Mouse (Mus musculus) T-helper 1 cell (primary cell): ENCODE results near the gene Rufy4.

Experiments
- in situ Hi-C: fragments of 300-600 bp; cut with MboI, MseI; formaldehyde crosslinking; loops from one replicate; pipeline ENCODE4 v1.15.1; 2025; ENCODE audit warnings: high pct_unique_total_duplicates

Rufy4 gene

DNA sequence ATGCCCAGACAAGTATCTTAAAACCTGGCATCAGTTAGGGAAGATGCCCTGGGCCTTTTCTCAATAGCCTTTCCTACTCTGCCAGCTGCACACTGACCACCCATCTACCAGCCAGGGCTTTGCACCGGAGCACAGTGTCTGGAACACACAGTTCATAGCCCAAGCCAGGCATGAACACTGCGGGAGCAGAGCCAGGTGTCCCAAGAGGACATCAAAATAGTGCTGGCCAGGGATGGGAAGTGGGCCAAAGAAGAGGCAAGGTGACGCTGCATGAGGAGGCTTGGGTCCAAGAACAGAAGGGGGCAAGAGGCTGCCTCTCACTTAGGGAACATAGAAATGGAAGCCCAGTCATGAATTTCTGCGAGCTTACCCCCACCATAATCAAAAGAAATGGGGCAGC lies 19.7 kb upstream of the Rufy4 start:
- in situ Hi-C loops: no loop called here

DNA sequence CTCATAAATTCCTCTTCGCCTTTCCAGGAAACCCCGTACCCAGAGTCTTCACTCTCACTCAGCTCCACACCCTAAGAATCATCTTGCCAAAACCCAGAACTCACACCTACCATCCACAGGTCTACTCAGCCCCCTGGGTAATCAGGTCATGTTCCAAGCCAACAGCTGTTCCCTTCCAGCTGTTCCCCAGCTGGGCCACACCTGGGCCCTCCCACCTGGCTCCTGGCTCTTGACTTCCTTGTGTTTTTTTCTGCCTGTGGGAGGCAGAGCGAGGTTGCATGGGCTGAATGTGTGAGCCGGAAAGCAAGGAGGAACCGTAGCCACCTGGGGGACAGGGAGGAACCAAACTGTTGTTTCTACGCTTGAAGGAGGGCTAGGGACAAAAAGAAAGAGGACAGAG lies 19.1 kb upstream of the Rufy4 start:
- in situ Hi-C loops: no loop called here

DNA sequence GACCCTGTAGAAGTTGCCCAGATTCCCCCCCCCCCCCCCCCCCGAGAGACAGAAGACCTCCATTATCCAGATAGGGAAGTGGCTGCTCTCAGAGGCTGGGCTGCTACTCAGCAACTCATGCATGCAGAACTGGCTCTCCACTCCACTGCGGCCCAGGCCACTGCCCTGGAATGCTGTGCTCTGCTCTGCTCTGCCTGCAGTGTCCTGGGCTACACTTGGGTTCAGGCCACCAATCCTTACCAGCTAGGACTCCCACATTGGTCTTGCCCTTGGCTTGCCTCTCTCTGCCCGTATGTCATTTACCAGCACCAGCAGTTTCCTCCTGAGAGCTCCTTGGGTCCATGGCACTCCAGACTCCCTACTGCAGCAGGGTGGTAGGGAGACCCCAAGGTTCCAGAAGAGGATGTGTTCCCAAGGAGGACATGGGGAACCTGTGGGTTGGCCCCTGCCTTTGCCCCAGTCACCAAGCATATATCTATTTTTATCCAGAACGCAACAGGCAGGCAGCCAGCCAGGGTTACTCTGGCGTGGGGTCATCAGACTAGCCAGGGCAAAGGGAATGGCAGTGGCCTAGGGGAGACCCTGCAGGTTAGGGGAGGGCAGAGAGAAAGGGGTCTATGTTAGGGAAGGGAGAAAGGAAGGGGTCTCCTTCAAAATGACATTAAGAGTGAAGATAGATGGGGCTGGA lies 17.3 kb upstream of the Rufy4 start:
- in situ Hi-C loops: no loop called here

DNA sequence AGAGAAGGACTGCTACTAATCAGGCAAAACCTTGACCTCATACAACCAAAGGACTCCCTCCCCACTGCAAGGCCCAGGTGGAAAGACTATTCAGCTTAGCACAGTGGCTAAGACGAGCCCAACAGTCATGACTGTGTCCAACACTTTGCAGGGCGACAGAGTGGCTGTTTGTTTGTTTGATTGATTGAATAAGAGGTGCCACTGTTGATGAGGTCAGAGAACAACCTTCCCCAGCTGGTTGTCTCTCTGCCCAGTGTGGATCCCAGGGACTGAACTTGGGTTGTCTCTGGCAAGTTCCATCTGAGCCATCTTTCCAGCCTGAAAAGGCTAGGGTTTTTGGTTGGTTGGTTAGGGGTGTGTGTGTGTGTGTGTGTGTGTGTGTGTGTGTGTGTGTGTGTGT lies 15.7 kb upstream of the Rufy4 start:
- in situ Hi-C loops: no loop called here

DNA sequence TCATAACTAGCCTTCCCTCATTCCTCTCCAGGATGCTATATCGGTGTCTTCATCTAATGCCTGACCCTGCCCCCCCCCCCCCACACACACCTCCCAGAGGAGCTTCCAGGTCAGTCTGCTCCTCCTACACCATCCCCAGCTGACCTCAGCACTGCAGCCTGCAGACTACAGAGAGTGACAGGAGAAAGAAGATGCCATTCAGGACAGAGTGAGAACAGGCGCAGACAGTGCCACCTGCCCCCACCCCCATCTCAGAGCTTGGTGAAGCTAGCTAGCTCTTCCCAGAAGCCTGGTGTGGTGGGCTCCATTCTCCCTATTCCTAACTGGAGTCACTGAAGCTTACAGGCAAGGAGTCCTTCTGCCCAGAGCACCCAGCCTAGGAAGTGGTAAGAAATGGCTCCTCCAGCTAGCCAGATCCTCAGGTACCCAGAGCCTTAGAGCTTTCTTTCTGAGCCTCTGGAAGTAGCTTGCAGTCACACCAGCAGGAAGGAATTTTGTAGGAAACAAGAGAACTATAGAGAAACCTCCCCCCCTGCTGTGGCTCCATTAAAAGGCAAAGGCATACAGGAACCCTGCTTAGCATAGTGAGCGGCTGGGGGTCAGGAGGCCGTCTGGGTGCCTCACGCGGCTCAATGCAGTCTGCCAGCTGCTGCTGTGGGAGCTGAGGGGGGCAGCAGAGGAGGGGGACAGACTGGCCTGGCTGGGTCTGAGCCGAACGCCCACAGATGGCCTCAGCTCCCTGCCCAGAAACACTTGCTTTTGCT lies 14.2 kb upstream of the Rufy4 start:
- in situ Hi-C loops: no loop called here

DNA sequence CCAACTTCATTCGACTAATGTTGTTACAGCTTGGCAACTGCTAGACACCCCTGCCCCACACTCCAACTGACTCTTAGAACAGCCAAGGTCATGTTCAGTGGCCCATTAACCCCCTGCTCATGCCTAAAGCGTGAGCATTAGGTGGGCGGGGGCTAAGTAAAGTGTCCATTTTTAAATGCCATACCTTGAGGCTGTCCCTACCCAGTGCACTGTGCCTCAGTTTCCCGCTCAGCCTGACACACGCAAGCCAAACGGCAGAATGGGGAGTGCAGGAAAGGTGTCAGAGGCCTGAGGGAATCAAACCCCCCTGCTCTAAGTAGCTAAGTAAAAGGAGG lies 13.7 kb upstream of the Rufy4 start:
- in situ Hi-C loops: no loop called here

DNA sequence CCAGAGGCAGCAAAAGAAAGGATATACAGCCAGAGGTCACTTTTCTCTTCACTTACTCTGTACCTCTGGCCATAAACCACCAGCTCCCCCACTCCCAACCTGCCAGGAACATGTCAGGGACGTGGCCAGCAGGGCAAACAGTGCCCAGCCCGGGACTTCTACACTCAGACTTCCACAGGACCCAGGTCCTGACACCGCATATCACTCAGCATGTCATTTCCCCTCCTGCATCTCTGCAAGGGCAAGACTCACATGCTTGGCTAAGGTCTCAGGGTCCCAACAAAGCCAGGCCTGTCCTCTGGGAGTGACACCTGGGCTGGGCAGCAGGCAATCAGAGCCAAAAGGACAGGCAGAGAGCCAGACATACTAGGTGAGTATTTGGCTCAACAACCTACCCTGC lies 12.3 kb upstream of the Rufy4 start:
- in situ Hi-C loops: no loop called here

DNA sequence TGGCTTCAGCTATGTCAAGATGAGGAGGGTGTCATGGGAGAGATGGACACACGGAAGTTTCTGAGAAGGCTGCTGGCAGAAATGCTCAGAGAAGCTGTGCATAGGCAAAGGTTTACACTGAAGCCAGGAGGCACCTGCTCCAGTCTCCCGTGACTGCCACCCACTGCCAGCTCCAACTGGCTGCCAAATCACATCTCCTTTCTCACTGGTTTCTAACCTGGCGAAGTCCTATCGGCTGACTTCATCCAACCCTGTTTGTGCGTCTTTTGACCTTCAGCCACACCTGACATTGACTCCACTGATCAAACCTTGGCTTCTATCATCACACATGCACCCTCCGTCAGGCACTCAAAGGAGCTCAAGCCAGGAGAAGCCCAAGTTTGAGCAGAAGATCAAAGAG lies 7.5 kb upstream of the Rufy4 start:
- in situ Hi-C loops: no loop called here

DNA sequence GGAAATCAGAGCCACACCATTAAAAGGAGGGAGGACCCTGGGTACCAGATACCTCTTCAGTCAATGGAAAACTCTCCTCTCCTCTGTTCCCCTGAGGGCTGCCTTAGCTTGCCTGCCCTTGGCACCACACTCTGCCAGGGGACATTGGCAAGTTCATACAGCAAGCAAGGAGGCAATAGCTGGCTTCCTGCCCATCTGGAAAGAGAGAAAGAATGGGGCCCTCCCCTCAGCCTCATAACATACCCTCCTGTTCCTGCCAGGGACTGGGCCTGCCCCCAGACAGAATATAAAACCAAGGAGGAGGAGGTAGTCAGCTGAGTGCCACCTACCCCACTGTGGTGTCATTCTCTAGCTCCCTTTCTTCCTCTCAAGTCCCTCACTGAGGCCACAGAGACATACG lies 6.2 kb upstream of the Rufy4 start:
- in situ Hi-C loops: no loop called here

DNA sequence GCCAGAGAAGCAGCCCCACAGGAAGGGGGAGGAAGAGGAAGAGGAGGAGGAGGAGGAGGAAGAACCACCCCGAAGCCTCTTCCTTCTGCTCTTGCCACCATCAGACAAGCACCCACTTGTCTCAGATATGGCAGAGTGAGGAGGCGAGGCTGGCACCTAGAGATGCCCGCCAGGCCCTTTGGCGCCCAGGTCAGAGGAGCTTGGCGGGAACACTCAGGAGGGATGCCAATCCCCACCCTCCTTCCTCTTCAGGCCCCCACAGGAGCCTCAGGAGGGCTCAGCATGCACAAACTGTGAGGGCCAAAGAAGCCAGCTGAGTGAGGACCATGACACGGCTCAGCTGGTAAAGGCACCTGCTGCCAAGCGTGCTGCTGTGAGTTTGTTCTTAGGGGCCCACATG lies 4.2 kb upstream of the Rufy4 start:
- in situ Hi-C loops: no loop called here

DNA sequence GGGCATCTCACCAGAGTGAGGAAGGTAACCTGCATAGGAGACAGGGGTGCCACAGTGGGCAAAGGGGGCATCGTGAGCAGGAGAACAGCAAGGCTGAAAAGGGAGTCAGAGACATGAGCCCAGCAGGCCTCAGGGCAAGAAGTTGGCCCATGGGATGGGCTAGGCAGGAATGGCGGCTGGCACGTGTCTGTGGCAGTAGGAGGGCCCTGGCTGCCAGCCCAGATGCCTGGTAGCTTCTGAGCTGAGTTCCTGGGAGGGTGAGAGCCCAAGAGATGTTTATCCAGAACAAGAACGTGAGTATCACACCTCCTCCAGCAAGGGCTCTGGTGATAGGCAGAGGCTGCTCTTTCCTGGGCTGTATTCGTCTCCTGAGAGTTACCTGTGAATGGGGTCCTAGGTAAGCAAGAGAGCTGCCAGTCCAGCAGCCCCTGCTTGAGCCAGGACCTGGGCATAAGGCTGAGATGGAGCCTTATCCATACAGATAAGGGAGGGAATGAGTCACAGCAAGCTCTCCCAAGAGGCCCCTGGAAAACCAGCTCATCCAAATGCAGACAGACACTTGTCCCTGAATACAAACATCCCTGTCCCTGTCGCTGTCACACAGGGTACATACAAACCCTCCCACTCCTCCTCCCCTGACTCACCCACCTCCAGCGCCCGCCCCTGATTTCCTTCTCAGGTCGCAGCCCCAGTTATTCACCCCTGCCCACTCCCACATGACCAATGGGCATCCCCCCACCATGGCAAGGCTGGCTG lies 3.3 kb upstream of the Rufy4 start:
- in situ Hi-C loops: no loop called here

DNA sequence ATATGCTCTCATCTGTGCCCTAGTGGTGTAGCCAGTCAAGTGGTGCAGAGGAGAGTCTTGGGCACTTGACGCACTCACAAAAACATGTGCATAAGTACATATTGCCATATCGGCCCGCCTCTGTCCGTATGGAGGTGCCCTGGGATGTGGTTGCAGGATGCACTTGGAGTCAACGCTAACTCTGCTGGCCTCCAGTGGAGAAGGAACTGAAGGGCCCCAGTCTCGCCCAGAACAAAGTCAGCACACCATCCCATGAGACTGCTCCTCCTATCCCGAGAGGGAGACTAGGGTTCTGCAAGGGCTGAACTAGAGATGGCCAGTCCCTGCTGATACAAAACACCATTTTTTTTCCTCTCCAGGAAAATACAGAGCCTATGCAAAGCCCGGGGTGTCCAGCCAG lies 2.1 kb upstream of the Rufy4 start:
- in situ Hi-C loops: no loop called here

DNA sequence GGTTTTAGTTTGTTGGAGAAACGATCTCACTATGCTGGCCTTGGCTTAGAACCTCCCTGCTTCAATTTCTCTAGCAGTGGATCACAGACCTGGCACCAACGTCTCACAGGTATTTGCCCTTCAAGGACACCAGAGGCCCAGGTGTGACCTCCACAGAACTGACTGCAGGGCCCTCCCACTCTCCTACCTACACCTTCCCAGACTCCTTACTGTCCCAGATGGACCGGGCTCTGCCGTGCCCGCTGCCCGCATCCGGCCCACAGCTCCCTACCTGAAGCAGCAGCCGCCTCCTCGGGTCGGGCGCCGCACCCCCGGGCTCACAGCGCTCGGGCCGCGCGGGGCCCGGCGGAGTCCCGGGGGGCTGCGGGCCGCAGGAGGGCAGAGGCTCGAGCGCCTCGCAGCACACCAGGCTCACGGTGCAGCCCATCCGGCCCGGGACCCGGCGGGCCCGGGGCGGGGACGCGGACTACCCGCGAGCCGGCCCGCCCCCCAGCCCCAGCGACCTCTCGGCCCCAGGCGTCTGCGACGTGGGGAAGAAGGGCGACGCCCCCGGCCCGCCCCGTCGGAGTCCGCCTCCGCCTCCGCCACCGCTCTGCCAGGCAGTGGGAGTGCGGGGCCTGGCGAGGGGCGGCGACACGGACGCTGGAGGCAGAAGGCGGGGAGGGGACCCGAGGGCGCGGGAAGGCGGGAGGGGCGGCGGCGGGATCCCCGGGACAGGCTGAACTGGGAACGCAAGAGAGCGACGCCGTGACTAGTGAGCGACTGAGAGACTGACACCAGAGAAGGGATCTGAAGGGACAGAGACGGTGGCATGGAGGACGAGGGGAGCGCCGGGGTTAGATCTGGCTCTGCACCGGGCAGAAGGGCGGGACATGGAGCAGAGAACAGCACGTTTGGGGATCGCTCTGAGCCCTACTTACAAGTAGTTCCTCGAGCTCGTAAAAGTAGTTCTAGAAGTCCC lies 1.0 kb upstream of the Rufy4 start, which contains the start of gene Tns1:
Gene Tns1, minus strand, starts transcription at position 429 of the 961 bp plus-strand sequence.
- in situ Hi-C loops: no loop called here

DNA sequence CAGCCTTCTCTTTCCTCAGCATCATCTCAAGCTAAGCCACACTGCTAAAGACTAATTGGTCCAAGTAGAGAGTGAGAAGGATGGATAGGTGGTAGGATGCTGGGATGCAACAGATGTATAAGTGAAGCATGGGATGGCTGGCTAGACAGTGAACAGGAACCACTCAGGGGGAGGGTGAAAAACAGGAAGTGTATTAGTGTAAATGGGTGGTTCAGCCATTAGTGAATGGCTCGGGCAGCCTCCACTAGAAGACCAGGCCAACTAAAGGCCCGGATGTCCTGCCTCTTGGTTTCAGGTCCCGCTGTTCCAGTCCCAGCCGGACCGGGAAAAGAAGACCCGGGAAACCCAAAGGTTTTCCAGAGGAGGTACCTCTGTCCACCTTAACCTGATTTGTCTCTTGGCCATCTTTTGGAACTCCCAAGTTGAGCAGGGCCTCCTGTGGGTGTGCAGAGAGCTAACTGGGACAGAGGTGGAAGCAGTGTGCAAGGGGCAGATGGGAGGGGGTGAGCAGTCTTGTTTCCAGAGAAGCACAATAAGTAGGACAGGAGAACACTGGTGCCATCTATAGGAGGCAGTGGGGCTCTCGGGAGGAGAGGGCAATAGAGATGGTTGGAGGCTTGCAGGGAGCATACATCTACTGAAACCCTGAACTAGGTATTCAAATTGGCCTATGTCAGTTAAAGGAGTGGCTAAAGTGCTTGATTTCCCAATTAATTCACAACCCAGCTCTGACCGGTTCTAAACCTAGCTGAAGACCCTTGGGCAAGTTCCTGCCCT lies 5.7 kb downstream of the Rufy4 start:
- in situ Hi-C loops: no loop called here

DNA sequence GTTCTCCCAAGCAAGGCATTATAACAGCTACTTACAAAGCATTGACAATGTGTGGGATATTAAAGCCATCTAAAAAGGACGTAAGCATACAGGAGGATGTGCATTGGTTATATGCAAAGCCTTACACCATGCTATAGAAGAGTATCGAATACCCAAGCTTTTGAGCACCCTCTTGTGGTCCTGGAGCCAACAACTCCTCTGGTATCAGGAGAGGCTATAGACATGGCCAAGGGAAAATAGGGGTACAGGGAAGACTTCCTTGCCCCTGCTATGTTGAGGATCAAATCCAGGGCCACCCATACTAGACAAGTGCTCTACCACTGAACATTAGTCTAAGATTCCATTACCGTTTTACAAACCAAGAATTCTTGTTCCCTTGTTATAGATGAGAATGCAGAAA lies 6.7 kb downstream of the Rufy4 start:
- in situ Hi-C loops: no loop called here

DNA sequence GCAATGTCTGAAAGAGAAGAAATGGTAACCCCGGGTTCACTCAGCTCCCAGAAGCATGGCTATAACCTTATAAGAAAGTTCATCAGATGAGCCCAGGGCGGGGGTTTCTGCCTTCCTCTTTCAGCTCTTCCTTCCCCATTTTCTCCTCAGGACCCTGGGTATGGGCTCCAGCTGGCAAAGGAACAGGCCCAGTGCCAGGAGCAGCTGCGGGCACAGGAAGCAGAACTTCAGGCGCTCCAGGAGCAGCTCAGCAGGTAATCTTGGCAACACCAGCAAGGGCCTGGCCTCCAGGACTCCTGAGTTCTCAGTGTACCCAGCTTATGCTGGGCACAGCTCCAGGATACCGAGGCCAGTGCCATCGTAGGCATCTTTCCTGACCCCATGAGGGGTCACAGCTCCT lies 8.6 kb downstream of the Rufy4 start:
- in situ Hi-C loops: no loop called here

DNA sequence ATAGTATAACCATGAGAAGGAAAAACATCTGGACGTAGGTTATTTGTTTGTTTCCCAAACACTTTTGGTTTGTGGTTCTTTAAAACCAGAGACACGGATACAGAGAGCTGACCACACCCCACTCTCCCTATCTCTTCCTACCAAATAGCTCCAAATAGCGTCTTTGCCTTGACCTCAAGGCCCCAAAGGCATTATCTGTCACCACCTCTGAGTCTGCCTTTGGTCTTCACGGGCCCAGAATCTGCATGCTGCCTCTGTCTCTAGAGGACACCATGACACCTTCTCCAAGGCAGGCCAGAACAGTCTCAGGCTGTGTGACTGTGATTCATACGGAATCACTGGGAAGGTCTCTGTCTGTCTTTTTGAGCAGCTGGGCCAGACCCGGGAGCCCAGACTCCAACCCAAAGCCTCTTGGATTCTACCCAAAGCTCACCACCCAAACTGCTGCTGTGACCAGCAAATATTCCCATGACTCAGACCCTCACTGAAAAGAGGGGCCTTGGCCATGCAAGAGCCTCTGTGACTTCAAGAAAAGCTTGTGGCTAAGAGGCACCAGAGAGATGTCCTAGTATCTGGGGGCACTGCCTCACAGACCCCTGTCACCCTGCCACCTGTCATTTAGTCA lies 10.1 kb downstream of the Rufy4 start:
- in situ Hi-C loops: no loop called here

DNA sequence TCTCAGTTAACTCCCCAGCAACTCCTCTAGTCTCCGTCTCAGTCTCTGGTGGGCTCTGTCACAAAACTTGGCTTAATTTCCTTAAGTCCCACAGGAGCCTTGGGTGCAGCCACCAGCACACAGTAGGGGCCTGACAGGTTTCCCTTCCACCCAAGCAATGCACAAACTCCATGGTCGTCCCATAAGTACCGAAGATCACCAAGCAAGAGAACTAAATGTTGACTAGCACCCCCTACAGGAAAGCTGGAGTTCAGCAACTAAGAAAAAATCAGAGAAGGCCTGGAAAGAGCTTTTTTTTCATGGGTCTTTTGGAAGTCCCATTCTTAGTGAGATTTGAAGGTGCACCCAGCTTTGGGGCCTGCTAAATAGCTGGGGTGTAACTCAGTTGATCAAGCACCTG lies 14.1 kb downstream of the Rufy4 start:
- in situ Hi-C loops: no loop called here

DNA sequence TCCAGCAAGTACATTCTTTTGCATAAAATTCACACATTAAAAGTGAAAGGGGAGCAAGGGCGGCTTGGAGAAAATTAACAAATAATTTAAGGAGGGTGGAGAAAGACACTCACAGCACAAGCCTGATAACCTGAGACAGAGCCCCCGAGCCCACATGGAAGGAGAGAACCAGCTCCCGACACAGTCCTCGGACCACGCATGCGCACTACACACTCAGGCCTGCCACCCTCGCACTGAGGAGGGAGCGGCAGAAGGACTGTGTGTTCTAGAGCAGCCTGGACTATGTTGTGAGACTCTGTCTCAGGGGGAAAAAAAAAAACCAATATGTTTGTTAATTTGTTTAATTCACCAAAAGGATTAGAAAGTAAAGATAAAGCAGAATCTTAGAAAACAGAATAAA lies 16.4 kb downstream of the Rufy4 start:
- in situ Hi-C loops: no loop called here

DNA sequence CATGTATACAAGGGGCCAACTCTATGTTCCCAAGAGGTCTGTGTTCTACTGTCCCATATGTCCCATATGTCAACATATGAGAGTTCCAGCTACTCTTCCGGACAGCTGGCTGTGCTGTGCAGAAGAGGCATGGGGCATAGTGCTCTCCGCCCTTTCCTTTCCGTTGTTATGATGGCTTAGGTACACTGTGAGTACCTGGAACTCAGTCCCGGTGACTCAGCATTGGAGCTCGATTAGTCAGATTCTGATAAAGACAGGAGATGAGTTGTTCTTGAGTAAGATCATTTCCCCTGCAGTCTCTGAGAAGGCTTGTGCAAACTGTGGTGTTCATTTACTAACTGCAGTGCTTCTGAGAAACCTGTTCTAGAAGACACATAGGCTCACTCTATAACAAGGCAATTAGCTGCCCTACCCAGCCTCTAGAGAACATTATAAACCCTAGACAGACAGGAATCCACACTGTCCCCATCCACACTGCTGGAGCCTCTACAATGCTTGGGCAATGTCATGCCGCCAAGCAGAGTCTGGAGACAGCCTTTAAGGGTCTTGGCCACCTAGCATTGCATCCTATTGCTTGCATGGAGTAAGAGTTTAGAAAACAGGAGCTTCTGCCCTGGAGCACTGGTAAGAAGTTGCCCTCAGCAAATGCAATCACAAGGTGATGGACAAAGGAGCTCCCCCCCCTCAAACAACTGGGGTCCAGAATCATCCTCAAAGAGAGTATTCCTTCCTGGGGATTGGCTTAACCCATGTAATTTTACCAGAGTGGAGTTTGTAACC lies 24.0 kb downstream of the Rufy4 start:
- in situ Hi-C loops: no loop called here
